Mouse (Mus musculus): ENCODE measurements around the gene Defb6.

Defb6 gene

DNA sequence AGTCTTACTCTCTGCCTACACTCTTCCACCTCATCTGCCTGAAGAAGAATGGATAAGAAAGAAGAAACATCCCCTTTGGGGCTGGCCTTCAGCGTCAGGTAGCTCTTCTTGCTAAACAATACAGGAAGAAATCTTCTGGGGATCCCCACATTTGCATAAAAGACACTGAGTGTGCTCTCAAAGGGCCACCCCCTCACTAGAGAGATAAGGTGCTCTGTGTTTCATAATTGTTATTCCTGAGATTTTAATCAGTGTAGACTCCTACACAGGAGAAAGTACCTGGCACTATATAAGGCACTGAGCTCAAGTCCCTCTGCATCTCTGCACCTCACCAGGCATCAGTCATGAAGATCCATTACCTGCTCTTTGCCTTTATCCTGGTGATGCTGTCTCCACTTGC lies at the start of gene Defb6:
Gene Defb6, plus strand, starts transcription at position 318 of the 400 bp plus-strand sequence.
- no peak for DNase-seq

DNA sequence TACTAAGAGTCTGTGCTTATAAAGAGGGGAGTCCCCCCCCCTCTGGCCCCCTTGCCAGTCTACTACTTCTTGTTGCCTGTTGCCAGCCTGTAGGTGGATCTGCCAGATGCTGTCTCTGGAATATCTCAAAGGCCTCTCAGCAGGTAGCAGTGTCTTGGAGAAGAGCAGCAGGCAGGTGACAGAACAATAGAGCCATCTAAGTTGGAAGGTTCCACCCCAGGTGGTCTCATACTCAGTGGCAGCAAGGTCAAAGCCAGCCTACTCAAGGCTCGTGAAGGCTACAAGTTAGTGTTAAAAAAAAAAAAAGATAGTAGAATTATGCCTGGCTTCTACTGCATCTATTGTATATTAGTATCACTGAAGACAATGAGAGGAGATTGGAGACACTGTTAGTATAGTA lies 12.8 kb downstream of the Defb6 start:
- DNase-seq: no peak

- no peak for DNase-seq
Observed at GRCm38 (mm10) chr8:19239616-19240015, 14.3 kb downstream of the Defb6 start, which contains the start of gene Defb46. TSS of gene Defb46 (plus strand) at chr8:19239916.

GRCm38 (mm10) chr8:19247280-19247679 lies 22.0 kb downstream of the Defb6 start, which contains the start of gene Defb5:
TSS of gene Defb5 (plus strand) at chr8:19247580.
- no peak for DNase-seq

DNA sequence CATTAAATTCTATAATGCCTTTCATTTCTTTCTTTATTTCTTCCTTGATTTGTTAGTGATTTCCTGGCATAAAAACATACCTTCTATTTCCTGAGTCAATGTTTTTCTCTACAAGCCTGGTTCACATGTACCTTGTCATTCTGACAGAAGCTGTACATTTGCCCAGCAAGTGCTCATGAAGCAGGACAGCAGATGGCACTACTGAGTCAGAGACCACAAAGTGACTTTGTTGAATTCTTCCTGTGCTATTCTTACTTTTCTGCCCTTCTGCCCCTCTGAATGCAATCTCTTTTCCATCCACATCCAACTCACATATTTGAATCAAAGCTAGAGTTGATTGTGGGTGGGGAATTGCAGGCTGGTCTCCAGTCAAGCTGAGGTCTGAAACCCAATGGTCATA lies 32.9 kb downstream of the Defb6 start:
- no peak for DNase-seq

DNA sequence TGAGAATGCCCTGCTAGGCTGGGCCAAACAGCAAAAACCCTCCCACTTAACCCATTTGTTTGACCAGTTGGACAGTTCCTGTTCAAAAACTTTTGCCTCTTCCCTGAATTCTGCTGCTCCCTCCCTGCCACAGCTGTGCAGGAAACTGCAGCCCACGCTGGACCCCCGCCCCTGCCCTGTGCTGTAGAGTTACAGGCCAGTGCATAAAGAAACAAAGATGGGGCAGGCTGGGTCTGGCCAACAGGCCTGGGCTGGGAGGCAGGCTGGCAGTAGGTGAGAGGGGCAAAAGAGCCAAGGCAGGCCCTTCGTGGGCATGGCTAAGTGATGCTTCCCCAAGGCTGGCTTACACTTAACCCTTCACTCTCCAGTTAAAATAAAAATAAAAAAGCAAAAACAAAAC lies 34.4 kb downstream of the Defb6 start:
- no peak for DNase-seq

Data from cerebellum, postnatal 10 days (tissue).